Mouse (Mus musculus) myocyte (in vitro differentiated cells): ENCODE measurements around the gene Arhgap35. TPM values are rescaled to one million over a fixed set of nuclear protein-coding genes. Genes with fewer than 3 reads are reported as not detected.

Source experiments
- H3K27me3 ChIP-seq: one replicate; pipeline ENCODE4 v1.6.1; 2011; ENCODE audit not compliant: control insufficient read depth, insufficient read depth, insufficient read length
- H3K36me3 ChIP-seq: one replicate; pipeline ENCODE4 v1.6.1; 2011; ENCODE audit not compliant: control insufficient read depth, insufficient read depth
- H3K4me2 ChIP-seq: one replicate; pipeline ENCODE4 v1.6.1; 2011; ENCODE audit warnings: low read depth, control low read depth
- H3K4me3 ChIP-seq: one replicate; pipeline ENCODE4 v1.5.1; 2011; ENCODE audit warnings: mild to moderate bottlenecking, control low read depth, moderate library complexity
- H3K79me2 ChIP-seq: one replicate; pipeline ENCODE4 v1.6.1; 2011; ENCODE audit not compliant: control insufficient read depth, insufficient read depth
- H3ac ChIP-seq: one replicate; pipeline ENCODE4 v1.6.1; 2011; ENCODE audit not compliant: control insufficient read depth, insufficient read length
- CEBPB ChIP-seq: IDR thresholded peaks from 2 replicates; pipeline ENCODE4 v1.6.1; 2011; ENCODE audit warnings: mild to moderate bottlenecking, moderate library complexity; ENCODE audit not compliant: poor library complexity, insufficient read depth, severe bottlenecking
- E2F4 ChIP-seq: IDR thresholded peaks from one replicate; pipeline ENCODE4 v1.6.1; 2011; ENCODE audit warnings: mild to moderate bottlenecking, control low read depth, moderate library complexity; ENCODE audit not compliant: insufficient read depth
- MAX ChIP-seq: IDR thresholded peaks from one replicate; pipeline ENCODE4 v1.6.1; 2011; ENCODE audit warnings: low read depth, mild to moderate bottlenecking, control low read depth
- MYOD1 ChIP-seq, 3 experiments: IDR thresholded peaks; one replicate each; pipeline ENCODE4 v1.6.1; 2011; ENCODE audit warnings: control low read depth in 2 of 3, low read depth in 2 of 3, mild to moderate bottlenecking in 2 of 3, moderate library complexity in 1 of 3; ENCODE audit not compliant: insufficient read length in 2 of 3, control insufficient read depth in 1 of 3
- MYOG ChIP-seq, 3 experiments: IDR thresholded peaks; one replicate each; pipeline ENCODE4 v1.6.1; 2011; ENCODE audit warnings: control low read depth in 2 of 3, low read depth in 2 of 3, mild to moderate bottlenecking in 2 of 3; ENCODE audit not compliant: insufficient read length in 2 of 3, control insufficient read depth in 1 of 3, insufficient read depth in 1 of 3
- POLR2A ChIP-seq: IDR thresholded peaks from one replicate; pipeline ENCODE4 v1.6.1; 2011; ENCODE audit warnings: low read depth, mild to moderate bottlenecking, control low read depth, moderate library complexity; ENCODE audit not compliant: insufficient read length
- POLR2AphosphoS2 ChIP-seq: IDR thresholded peaks from one replicate; pipeline ENCODE4 v1.6.1; 2011; ENCODE audit warnings: low read depth, control low read depth; ENCODE audit not compliant: insufficient read length
- REST ChIP-seq: IDR thresholded peaks from one replicate; pipeline ENCODE4 v1.6.1; 2011; ENCODE audit warnings: mild to moderate bottlenecking, control low read depth, moderate library complexity; ENCODE audit not compliant: insufficient read depth, insufficient read length
- SRF ChIP-seq: IDR thresholded peaks from one replicate; pipeline ENCODE4 v1.6.1; 2011; ENCODE audit warnings: low read depth; ENCODE audit not compliant: control insufficient read depth, insufficient read length
- TCF12 ChIP-seq: IDR thresholded peaks from one replicate; pipeline ENCODE4 v1.6.1; 2011; ENCODE audit warnings: mild to moderate bottlenecking, control low read depth; ENCODE audit not compliant: poor library complexity, insufficient read depth, severe bottlenecking
- TCF3 ChIP-seq: IDR thresholded peaks from one replicate; pipeline ENCODE4 v1.6.1; 2011; ENCODE audit warnings: low read depth, control low read depth; ENCODE audit not compliant: insufficient read length
- USF1 ChIP-seq: IDR thresholded peaks from one replicate; pipeline ENCODE4 v1.6.1; 2011; ENCODE audit warnings: low read depth, mild to moderate bottlenecking, control low read depth, moderate library complexity
- polyA plus RNA-seq: library from polyadenylated mRNA; unstranded; fragments of >200 nt; fragmentation: generic; extraction: Trizol; gene quantifications from one replicate; pipeline ENCODE4 v1.2.1, GENCODE M21; 2012; ENCODE audit warnings: missing spikeins

Arhgap35 gene
- polyA plus RNA-seq, 1 experiment, result 21.7 TPM

DNA sequence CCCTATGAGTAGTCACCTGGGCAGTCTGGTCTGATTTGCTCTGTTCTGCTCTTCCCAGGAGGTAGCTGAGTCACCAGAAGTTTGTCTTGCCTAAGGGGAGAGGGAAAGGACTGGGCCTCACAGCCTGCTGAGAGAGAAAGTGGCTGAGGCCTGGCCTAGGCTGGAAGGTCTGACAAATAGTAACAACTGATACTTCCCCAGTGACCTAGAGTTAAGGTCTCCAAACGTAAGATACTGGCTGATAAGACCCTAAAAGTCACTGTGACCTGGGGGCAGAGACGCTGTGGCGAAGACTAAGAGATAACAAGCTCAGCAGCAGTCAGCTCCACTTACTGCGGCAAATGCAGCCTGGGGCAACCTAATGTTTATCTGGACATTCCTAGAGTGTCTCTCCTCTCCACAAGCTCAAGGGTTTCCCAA lies 13.1 kb downstream of the Arhgap35 start:
- TF ChIP-seq MYOD1 (IDR thresholded peaks at IDR 0.05; ENCODE audit: control insufficient read depth in 1 of 3, insufficient read length in 2 of 3, low read depth in 2 of 3), result no peak
- no peak for TF ChIP-seq REST
- TF ChIP-seq USF1, result no peak
- no peak for TF ChIP-seq TCF3
- TF ChIP-seq CEBPB, result no peak
- Histone ChIP-seq H3ac (no peak overlapping the region), H3K4me2 (no peak overlapping the region)

DNA sequence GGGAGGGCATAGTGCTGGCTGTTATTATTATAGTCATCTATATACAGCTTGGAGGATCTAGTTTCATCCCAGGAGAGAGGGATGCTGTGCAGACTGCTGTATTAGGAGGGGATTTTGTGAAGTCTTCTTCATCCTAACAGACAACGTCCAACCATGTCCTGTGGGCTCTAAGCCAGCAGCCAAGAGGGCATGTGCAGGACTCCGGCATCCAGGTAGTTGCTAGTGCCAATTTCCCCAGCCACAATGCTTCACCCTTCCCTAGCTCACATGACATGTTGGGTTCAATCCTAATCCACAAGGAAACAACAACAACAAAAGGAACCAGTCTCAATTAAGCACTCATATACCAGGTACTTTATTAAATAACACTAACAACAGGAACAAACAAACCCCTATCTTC lies 15.8 kb downstream of the Arhgap35 start:
- Histone ChIP-seq H3K36me3 (peaks cover 1% of the 10 kb centered on the region), H3ac (no peak overlapping the region), H3K27me3 (no peaks in the 10 kb centered on the region), H3K4me2 (no peak overlapping the region), H3K4me3 (no peak overlapping the region), H3K79me2 (peaks cover 98% of the 10 kb centered on the region)
- TF ChIP-seq TCF12, result no peak
- TF ChIP-seq MYOG (IDR thresholded peaks at IDR 0.05; ENCODE audit: control insufficient read depth in 1 of 3, insufficient read depth in 1 of 3, insufficient read length in 2 of 3, low read depth in 2 of 3), result no peak
- no peak for TF ChIP-seq TCF3
- no peak for TF ChIP-seq POLR2A

More for the DNA sequence above, 13.1 kb downstream of the Arhgap35 start:
- Histone ChIP-seq H3K79me2 (peaks cover 98% of the 10 kb centered on the region), H3K36me3 (peaks cover 3% of the 10 kb centered on the region), H3K4me3 (no peak overlapping the region), H3K27me3 (no peaks in the 10 kb centered on the region)

DNA sequence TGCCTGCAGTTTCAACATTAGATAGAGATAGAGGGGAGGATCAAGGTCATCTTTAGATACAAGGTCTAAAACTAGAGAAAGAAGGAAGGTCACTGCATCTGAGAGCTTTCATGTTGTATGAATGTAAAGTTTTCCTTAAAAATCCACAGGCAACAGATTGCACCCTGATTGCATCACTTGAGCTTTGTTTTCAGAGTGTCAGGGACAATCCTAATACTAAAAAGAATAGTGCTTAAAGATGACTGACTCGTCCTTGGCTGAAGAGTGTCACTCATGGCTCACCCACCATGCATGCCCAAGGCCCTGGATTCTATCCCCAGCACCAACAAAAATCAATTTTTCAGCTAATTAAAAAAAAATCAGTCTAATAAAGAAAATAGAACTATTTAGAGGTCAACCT lies 23.5 kb downstream of the Arhgap35 start:
- no peaks in the 10 kb centered on the region for H3K27me3 ChIP-seq
- H3K4me3 ChIP-seq, result no peak overlapping the region
- H3ac ChIP-seq, result no peak overlapping the region
- no peaks in the 10 kb centered on the region for H3K36me3 ChIP-seq
- TF ChIP-seq REST (no peak), CEBPB (peak; percentile 99)
- peaks cover 81% of the 10 kb centered on the region for H3K79me2 ChIP-seq
- peak overlapping the region; percentile 20 for H3K4me2 ChIP-seq

DNA sequence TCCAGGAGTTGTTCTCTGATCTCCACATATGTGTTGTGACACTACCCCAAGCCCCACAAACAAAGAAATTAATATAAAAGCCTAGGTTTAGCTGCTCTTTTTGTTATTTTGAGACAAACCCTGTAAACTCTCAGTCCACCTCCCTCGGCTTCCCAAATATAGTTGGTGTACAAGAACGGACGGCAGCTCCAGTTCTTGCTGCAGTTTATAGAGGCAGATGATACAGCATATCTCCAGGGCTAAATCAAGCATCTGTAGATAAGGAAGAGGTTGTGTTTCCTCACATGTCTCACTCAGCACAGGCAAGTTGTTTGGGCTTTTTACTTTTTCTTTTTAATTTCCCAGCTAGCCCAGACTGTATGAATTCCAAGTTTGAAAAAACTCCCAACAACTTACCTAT lies 27.1 kb downstream of the Arhgap35 start:
- Histone ChIP-seq H3K27me3 (no peaks in the 10 kb centered on the region), H3K79me2 (peaks cover 79% of the 10 kb centered on the region), H3K36me3 (no peaks in the 10 kb centered on the region), H3K4me3 (no peak overlapping the region), H3K4me2 (no peak overlapping the region), H3ac (no peak overlapping the region)
- TF ChIP-seq MAX (no peak), E2F4 (no peak), TCF3 (no peak), MYOG (IDR thresholded peaks at IDR 0.05; ENCODE audit: control insufficient read depth in 1 of 3, insufficient read depth in 1 of 3, insufficient read length in 2 of 3, low read depth in 2 of 3) (no peak), USF1 (no peak), CEBPB (no peak), POLR2A (no peak), POLR2AphosphoS2 (no peak), REST (no peak), TCF12 (no peak), SRF (no peak)

DNA sequence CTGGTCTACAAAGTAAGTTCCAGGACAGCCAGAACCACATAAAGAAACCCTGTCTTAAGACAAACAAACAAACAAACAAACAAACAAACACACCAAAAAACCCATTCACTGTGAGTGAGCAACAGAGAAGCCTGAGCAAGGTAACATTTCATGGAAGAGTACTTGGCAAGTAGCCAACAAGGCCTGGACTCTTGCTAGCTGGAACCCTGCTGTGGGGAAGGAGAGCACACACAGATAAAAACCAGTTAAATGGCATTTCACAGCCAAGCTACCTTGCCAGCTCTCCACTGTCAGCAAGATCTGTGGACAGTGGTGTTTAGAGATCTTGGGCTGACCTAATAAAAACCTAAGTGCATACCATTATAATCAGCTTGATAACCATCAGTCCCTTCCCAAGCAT lies 30.4 kb downstream of the Arhgap35 start:
- no peak for TF ChIP-seq POLR2AphosphoS2
- no peak for TF ChIP-seq MAX
- no peak for TF ChIP-seq TCF12
- no peak for TF ChIP-seq SRF
- no peak for TF ChIP-seq TCF3
- Histone ChIP-seq H3K27me3 (no peaks in the 10 kb centered on the region), H3K4me2 (no peak overlapping the region), H3K36me3 (no peaks in the 10 kb centered on the region), H3K79me2 (peaks cover 79% of the 10 kb centered on the region), H3K4me3 (no peak overlapping the region), H3ac (no peak overlapping the region)

DNA sequence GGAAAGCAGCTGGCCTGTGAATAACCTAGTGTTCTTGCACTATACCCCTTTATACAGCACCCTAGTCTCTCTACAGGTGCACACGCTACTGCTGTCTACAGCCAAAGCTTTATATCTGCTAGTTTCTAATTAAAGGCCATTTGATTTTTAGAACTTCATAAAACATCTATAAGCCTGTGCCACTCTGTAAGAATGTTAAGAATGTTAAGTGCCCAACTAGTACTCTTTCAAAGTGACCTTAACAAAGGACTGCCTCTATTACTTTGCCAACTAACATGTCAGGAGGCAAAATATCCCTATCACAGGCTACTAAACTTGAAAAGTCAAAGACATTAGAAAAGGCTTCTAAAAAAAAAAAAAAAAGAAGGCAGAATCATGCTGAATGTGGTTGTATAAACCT lies 31.0 kb downstream of the Arhgap35 start:
- Histone ChIP-seq H3K4me2 (no peak overlapping the region), H3ac (no peak overlapping the region), H3K36me3 (no peaks in the 10 kb centered on the region), H3K79me2 (peaks cover 82% of the 10 kb centered on the region), H3K27me3 (no peaks in the 10 kb centered on the region), H3K4me3 (no peak overlapping the region)
- no peak for TF ChIP-seq SRF

DNA sequence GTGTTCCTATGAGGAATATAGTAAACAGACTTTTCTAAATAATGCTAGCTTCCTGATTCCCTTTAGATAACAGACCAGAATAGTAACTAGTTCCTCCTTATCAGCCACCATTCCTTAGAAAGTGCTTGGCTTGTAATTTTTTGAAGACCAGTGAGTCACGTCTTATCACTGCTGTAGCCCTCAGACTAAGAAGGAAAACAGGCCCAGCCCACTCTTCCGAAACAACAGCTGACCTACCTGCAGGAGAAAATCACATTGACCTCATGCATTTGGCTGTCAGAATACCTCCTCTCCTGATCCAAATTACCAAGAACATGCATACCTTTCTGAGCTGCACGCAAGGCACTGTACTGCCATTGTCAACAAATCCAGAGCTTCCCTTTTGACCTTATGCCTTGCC lies 32.5 kb downstream of the Arhgap35 start:
- H3K27me3 ChIP-seq, result no peaks in the 10 kb centered on the region
- H3K4me3 ChIP-seq, result no peak overlapping the region
- peaks cover 86% of the 10 kb centered on the region for H3K79me2 ChIP-seq
- no peak overlapping the region for H3ac ChIP-seq
- no peaks in the 10 kb centered on the region for H3K36me3 ChIP-seq
- H3K4me2 ChIP-seq, result peak overlapping the region; percentile 25
- no peak for TF ChIP-seq MYOG (IDR thresholded peaks at IDR 0.05; ENCODE audit: control insufficient read depth in 1 of 3, insufficient read depth in 1 of 3, insufficient read length in 2 of 3, low read depth in 2 of 3)
